Mouse (Mus musculus) heart, embryonic 14.5 days (tissue): ENCODE data around the gene Myo9a. TPM values are rescaled to one million over a fixed set of nuclear protein-coding genes. Genes with fewer than 3 reads are reported as not detected.
A peak's percentile ranks its signal among the peaks of the same experiment; 100 is the strongest.

ENCODE experiments used
- ATAC-seq: fragments of 200-750 bp; cut with Nextera tagmentation; 2 replicates; pipeline ENCODE4 v1.8.0; 2017; ENCODE audit warnings: low read depth, moderate TSS enrichment; ENCODE audit not compliant: insufficient number of reproducible peaks, insufficient read depth, low FRiP score
- H3K27ac ChIP-seq, 2 experiments: fragments of 200-500 bp in 1 of 2; fragments of 300-500 bp in 1 of 2; sonication (generic) in 1 of 2; replicated peaks in 1 of 2; 2 replicates each; pipeline ENCODE4 v1.5.1; 2012 to 2014; ENCODE audit warnings: low read depth in 2 of 2, low read length in 2 of 2, control low read depth in 1 of 2, mild to moderate bottlenecking in 1 of 2, mixed read lengths in 1 of 2; ENCODE audit not compliant: control insufficient read depth in 1 of 2, insufficient read depth in 1 of 2
- H3K27me3 ChIP-seq: fragments of 300-500 bp; sonication (generic); 2 replicates; pipeline ENCODE4 v1.6.1; 2014; ENCODE audit warnings: mild to moderate bottlenecking, low read length, control low read depth; ENCODE audit not compliant: control insufficient read depth, insufficient read depth
- H3K36me3 ChIP-seq: fragments of 300-500 bp; sonication (generic); 2 replicates; pipeline ENCODE4 v1.6.1; 2014; ENCODE audit warnings: mild to moderate bottlenecking, control low read depth, low read length, mixed read lengths; ENCODE audit not compliant: control insufficient read depth, insufficient read depth
- H3K4me1 ChIP-seq, 2 experiments: fragments of 200-500 bp in 1 of 2; fragments of 300-500 bp in 1 of 2; sonication (generic) in 1 of 2; 2 replicates each; pipeline ENCODE4 v1.6.1; 2012 to 2014; ENCODE audit warnings: low read length in 2 of 2, control low read depth in 1 of 2, mixed read lengths in 1 of 2; ENCODE audit not compliant: control insufficient read depth in 2 of 2, insufficient read depth in 2 of 2
- H3K4me2 ChIP-seq: fragments of 300-500 bp; sonication (generic); 2 replicates; pipeline ENCODE4 v1.6.1; 2014; ENCODE audit warnings: mild to moderate bottlenecking, low read length
- H3K4me3 ChIP-seq, 2 experiments: fragments of 200-500 bp in 1 of 2; fragments of 300-500 bp in 1 of 2; sonication (generic) in 1 of 2; 2 replicates each; pipeline ENCODE4 v1.5.1; 2012 to 2014; ENCODE audit warnings: low read length in 2 of 2, mild to moderate bottlenecking in 2 of 2, control low read depth in 1 of 2, low read depth in 1 of 2, moderate library complexity in 1 of 2; ENCODE audit not compliant: control insufficient read depth in 1 of 2, insufficient read depth in 1 of 2
- H3K9ac ChIP-seq: fragments of 300-500 bp; sonication (generic); 2 replicates; pipeline ENCODE4 v1.6.1; 2014; ENCODE audit warnings: mild to moderate bottlenecking, low read length
- H3K9me3 ChIP-seq: fragments of 300-500 bp; sonication (generic); 2 replicates; pipeline ENCODE4 v1.6.1; 2016; ENCODE audit warnings: low read length, control low read depth; ENCODE audit not compliant: control insufficient read depth
- WGBS: fragments of 180-500 bp; shearing (Covaris S2); extraction: QIAGEN DNeasy Blood & Tissue Kit; methylation state at CpG from one replicate; pipeline ENCODE4 v1.1.7; 2014; 5-methylcytosine and 5-hydroxymethylcytosine counted together
- polyA plus RNA-seq: library from polyadenylated mRNA; unstranded; fragments of >200 nt; fragmentation: Nextera tagmentation; extraction: Ambion mirVana; gene quantifications from 2 replicates; pipeline ENCODE4 v1.2.1, GENCODE M21; 2014

Myo9a gene
- polyA plus RNA-seq, result 12.1 and 12.4 TPM in 2 replicates

DNA sequence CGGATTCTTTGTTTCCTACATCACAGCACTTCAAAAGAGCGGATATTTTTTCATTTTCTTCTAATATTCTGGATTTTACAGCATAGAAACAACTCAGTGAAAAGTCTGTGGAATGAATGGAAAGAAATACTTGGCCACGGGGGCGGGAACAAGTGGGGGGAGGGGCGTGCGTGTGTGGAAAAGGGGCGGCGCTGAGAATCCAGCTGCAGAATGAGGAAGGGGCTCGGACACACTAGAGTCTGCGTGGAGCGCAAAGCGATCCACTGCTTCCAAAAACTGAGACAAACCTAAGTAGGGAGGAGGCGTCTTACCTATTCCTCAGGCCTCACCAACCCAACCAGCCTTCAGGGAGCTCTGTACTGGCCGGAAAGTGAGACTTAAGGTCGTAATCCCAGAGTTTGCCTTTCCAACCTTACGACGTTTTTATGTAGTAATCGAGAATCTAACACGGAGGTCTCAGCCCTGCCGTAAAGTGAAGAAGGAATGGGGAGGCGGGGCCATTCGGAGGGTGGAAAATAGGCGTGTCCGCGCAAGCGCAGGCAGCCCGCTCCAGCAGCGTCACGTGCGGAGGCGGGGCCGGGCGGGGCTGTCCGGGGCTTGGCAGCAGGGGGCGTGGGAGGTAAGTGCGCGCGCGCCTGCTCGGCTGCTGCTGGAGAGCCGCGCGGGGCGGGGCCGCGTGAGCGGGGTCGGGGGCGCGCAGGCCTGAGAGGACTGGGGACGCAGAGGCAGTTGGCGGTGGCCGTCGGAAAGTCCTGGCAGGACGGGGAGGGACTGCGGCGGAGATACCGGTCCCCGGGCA is at the start of gene Myo9a, which contains the start of gene Senp8:
Gene Myo9a, plus strand, starts transcription at position 630 of the 799 bp plus-strand sequence.
Gene Senp8, minus strand, starts transcription at position 444 of the 799 bp plus-strand sequence.
- WGBS, result under 1% methylated on average over 57 of the region's 59 CpGs

DNA sequence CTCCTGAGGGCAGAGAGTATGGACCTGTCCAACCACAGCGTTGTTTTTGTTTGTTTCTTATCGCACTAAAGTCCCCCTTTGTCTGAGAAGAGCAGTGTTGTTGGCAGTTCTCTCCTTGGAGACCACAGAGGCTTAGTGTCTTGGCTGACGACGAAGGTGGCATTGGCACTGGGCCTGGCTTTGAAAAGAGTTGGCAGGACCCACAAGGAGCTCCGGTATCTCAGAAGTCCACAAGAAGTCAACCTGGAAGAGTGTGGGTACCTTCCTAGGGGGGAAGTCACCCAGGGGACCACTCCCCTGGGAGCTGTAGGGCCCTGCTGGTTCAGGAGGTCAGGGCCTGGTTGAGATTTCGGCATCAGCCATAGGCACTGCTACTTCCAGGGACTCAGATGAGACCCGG is 49.6 kb upstream of the Myo9a start:
- 75% methylated on average over 7 of the region's 7 CpGs for WGBS
- H3K4me1 ChIP-seq, result no peaks in the 10 kb centered on the region
- no peak for ATAC-seq

More for the DNA sequence above, at the start of gene Myo9a, which contains the start of gene Senp8:
- Histone ChIP-seq H3K27me3 (no peaks in the 10 kb centered on the region), H3K9me3 (no peaks in the 10 kb centered on the region), H3K4me3 (peak within 1 kb of the TSS; percentile 87 to 99), H3K4me2 (peak within 1 kb of the TSS; percentile 92), H3K36me3 (no peaks in the 10 kb centered on the region), H3K27ac (peak within 1 kb of the TSS; percentile 95 to 98), H3K9ac (peak within 1 kb of the TSS; percentile 85), H3K4me1 (peaks cover 2 to 17% of the 10 kb centered on the region in 2 experiments; a peak in 3 of 4 replicates)
- peak; percentile 96 for ATAC-seq

DNA sequence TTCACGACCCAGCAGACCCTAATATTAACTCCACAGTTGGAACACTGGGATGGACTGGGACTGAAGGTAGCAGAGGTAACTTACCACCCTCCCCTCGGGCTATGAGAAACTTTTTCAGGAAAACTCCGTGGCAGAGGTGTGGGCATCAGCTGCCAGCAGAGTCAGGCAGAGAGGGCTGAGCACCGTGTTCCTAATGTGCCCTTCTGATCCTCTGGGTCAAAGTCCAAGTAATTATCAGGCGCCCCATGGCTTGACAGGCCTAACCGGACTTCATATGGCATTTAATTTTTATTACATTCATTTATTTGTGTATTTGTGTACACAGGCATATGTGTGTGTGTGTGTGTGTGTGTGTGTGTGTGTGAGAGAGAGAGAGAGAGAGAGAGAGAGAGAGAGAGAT is 47.6 kb upstream of the Myo9a start:
- WGBS, result 71% methylated on average over 6 of the region's 6 CpGs
- no peaks in the 10 kb centered on the region for H3K27me3 ChIP-seq
- H3K9me3 ChIP-seq, result no peaks in the 10 kb centered on the region
- H3K4me1 ChIP-seq, result no peaks in the 10 kb centered on the region; a peak in 1 of 4 replicates
- no peak overlapping the region for H3K4me2 ChIP-seq
- no peak overlapping the region for H3K4me3 ChIP-seq
- no peak for ATAC-seq
- no peak overlapping the region for H3K27ac ChIP-seq
- H3K9ac ChIP-seq, result no peak overlapping the region
- H3K36me3 ChIP-seq, result no peaks in the 10 kb centered on the region

More for the DNA sequence above, 49.6 kb upstream of the Myo9a start:
- Histone ChIP-seq H3K27me3 (no peaks in the 10 kb centered on the region), H3K27ac (no peak overlapping the region), H3K4me2 (no peak overlapping the region), H3K4me3 (no peak overlapping the region), H3K9me3 (no peaks in the 10 kb centered on the region), H3K36me3 (no peaks in the 10 kb centered on the region), H3K9ac (no peak overlapping the region)

DNA sequence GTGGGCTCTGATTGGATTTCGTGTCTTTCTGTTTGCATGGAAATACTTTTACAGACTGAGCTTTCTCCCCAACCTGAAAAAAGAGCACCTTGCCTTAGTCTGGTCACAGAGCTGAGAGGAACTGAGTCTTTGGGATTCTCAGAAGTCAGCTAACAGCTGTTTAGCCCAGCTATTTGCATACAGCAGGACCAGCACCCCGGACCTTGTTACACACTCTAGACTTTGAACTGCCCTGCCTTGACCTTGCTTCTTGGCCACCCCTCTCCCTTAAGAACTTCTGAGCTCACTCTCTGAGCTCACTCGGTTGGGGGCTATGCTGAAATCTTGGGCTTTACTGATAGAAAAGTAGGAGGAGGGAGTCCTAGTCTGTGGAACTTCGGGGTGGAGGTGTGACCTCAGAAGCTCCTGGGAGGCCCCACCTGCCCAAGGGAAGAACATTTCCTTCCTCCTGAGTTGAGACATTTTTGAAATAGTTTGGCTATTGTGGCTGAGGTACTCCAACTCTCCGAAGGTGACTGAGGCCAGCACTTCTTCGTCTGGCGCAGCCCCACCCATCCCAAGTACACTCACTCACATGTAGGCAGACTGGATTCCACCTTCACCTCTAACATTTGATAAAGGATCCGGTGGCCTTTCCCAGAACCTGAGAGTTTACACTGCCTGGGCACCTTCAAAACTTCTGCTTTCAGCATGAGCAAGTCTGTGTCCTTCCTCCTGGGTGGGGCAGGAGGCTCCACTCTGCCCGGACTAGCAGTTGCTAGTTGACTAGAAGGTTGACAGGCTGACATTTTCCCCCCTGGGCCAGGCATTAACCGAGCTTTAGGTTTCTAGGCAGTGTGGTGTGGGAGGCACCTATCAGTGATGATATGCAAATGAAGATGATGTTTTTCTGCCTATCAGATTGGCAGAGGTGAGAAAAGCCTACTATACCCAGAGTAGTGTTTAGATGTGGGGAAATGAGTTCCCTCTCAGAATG is 43.6 kb upstream of the Myo9a start:
- no peak overlapping the region for H3K27ac ChIP-seq
- WGBS, result 43% methylated on average over 10 of the region's 10 CpGs
- H3K4me2 ChIP-seq, result no peak overlapping the region
- ATAC-seq, result no peak
- no peaks in the 10 kb centered on the region for H3K9me3 ChIP-seq
- no peak overlapping the region for H3K4me3 ChIP-seq
- H3K36me3 ChIP-seq, result no peaks in the 10 kb centered on the region
- H3K4me1 ChIP-seq, result no peaks in the 10 kb centered on the region; a peak in 1 of 4 replicates
- H3K27me3 ChIP-seq, result no peaks in the 10 kb centered on the region
- no peak overlapping the region for H3K9ac ChIP-seq

DNA sequence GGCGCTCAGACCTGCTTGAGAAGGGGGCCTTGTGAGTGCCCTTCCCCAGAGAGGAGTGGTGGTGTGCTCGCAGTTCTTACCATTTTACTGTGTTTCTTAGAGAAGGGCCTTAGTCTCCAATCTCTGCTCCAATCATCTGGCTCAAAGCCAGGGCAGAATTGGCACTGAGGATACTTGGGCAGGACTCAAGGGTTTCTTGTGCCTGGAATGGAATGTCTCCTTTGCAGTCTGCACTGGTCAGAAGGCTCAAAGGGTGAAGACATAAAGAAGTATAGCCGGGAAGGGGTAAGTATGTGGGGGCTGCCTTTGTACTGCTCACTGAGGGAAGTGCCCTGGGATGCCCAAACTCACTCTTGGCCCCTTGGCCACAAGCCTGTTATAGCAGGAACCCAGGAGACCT is 41.5 kb upstream of the Myo9a start:
- H3K9me3 ChIP-seq, result no peaks in the 10 kb centered on the region
- H3K27ac ChIP-seq, result no peak overlapping the region
- H3K4me1 ChIP-seq, result no peaks in the 10 kb centered on the region; a peak in 1 of 4 replicates
- 66% methylated on average over 3 of the region's 3 CpGs for WGBS
- no peaks in the 10 kb centered on the region for H3K27me3 ChIP-seq
- H3K4me3 ChIP-seq, result no peak overlapping the region
- no peak overlapping the region for H3K9ac ChIP-seq
- H3K36me3 ChIP-seq, result no peaks in the 10 kb centered on the region
- H3K4me2 ChIP-seq, result no peak overlapping the region
- ATAC-seq, result no peak

DNA sequence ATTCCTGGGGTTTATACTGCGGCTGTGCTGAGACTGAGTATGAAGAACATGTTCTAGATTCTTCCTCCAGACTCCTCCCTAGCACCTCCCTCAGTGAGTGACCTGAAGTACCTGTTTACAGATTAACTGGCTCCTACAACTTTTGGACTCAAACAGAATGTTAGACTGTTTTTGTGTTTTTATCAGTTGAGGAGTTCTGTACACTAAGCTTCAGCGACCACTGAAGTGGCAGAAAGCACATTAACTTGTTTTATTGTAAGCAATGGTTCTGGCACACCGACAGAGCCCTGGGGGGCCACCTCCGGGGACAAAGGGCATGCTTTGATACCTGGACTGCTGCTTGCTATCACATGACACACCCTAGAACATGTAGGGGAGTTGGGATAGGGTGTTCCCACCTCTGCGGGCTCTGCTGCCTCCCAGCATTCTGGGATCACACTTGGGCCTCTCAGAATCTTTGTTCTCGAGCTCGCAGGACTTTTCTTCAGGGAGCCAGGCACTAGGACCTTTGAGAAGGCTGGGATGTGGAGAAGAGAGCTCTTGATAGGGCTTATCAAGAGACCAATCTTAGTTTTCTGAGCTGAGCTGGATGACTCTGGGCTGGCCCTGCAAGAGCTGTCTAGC is 34.3 kb upstream of the Myo9a start:
- ATAC-seq, result no peak
- H3K36me3 ChIP-seq, result no peaks in the 10 kb centered on the region
- no peaks in the 10 kb centered on the region for H3K4me1 ChIP-seq
- no peak overlapping the region for H3K4me3 ChIP-seq
- no peak overlapping the region for H3K9ac ChIP-seq
- H3K9me3 ChIP-seq, result no peaks in the 10 kb centered on the region
- no peak overlapping the region for H3K4me2 ChIP-seq
- no peak overlapping the region for H3K27ac ChIP-seq
- no peaks in the 10 kb centered on the region for H3K27me3 ChIP-seq
- WGBS, result 67% methylated on average over 7 of the region's 7 CpGs

DNA sequence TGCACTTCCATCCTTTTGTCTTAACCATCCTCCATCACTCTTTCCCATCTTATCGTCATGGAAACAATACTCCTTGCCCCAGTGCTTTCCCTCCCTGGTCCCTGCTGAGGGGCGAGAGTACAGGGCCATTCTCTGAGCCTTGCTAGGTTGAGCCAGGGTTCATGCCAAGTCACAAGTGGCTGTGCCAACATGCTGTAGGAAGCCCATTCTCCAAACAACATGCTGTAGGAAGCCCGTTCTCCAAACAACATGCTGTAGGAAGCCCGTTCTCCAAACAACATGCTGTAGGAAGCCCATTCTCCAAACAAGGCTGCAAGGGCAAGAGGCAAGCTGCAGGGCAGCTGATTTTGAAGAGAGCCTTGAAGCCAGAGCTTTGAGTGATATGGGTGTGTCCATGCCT is 32.5 kb upstream of the Myo9a start:
- no peak overlapping the region for H3K27ac ChIP-seq
- no peaks in the 10 kb centered on the region for H3K9me3 ChIP-seq
- H3K4me1 ChIP-seq, result peaks cover under 1% of the 10 kb centered on the region in 2 experiments; a peak in 3 of 4 replicates
- H3K4me2 ChIP-seq, result no peak overlapping the region
- no peak for ATAC-seq
- H3K36me3 ChIP-seq, result no peaks in the 10 kb centered on the region
- H3K4me3 ChIP-seq, result no peak overlapping the region
- H3K9ac ChIP-seq, result no peak overlapping the region
- H3K27me3 ChIP-seq, result no peaks in the 10 kb centered on the region
- WGBS, result 81% methylated on average over 4 of the region's 4 CpGs
